Comparison of ENCODE assay signal across 12 mouse cellular contexts in the genomic region with DNA sequence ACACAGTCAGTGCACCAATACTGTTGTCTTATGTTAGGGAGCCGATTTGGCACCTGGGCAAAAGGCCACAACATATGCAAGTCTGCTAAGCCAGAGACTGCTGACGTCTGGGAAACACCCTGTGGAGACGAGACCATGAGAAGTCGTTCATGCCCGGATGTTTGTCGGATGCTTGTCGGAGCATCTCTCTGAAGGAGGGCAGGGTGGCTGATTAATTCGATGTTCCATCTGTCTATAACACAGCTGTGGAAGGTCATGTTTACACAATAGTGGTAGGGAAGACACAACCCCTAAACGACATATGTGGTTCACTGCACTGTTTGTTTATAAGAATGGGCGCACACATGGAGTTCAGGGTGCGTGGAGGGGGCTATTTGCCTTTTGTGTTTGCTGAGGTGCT.
"Had no signal": no experiment of that assay in that cellular context is flagged by ENCODE, and none has a peak within 500 bp of the region (broad histone marks: within the 10 kb centered on the region; RNA-seq: fewer than 3 reads in every experiment).

No protein-coding gene starts in this region.

- H3K4me3 ChIP-seq: left cerebral cortex, adult 2 months; limb, embryonic 10.5 days; liver, embryonic 15.5 days; lung, embryonic 15.5 days; stomach, embryonic 15.5 days had no signal

- H3K27me3 ChIP-seq: liver, embryonic 15.5 days; lung, embryonic 15.5 days; stomach, embryonic 15.5 days had no signal

- H3K4me2 ChIP-seq: liver, embryonic 11.5 days; liver, embryonic 15.5 days; lung, embryonic 15.5 days; stomach, embryonic 15.5 days had no signal

- H3K27ac ChIP-seq: left cerebral cortex, adult 2 months; limb, embryonic 10.5 days; liver, embryonic 15.5 days; lung, embryonic 15.5 days; stomach, embryonic 15.5 days had no signal

- H3K9ac ChIP-seq: liver, embryonic 15.5 days; lung, embryonic 15.5 days; stomach, embryonic 15.5 days had no signal

- H3K36me3 ChIP-seq: liver, embryonic 15.5 days had no signal

- H3K9me3 ChIP-seq: limb, embryonic 10.5 days; liver, embryonic 15.5 days; lung, embryonic 15.5 days; stomach, embryonic 15.5 days had no signal

- ATAC-seq: inflammation-experienced regulatory T-cells, adult 6 months had no signal

- DNase-seq: kidney, adult 8-10 months; kidney, postnatal 25 days; right cerebral cortex, postnatal 14 days; thymus, adult 2 months; thymus, postnatal 25 days had no signal

- H3K4me1 ChIP-seq: liver, embryonic 15.5 days had no signal
